Mouse (Mus musculus): ENCODE measurements at regions not wholly inside any gene's neighbourhood (a gene's known extent, or its start where the extent isn't known, plus 50 kb on each side); places are given as distances from the start of the nearest gene placed in this dataset.

DNA sequence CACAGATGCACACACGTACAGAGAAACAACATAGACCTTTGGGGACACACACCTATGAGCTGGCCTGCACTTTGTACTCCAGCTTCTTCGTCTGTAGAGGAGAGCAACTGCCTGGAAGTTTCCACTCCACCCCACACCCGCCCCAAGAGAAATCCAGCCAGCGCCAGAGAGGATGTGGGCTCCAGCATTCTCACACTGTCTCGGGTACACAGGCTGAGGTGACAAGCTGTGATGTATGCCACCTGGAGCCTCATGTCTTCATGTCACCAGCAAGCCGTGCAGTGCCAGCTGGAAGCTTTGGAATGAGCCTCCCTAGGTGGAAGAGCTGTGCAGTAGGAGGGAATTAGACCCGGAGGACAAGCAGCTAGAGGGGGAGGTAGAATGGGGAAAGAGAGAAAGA lies 208.3 kb upstream of the Kazn start:
- TF ChIP-seq ZNF384 (IDR thresholded peaks at IDR 0.05; ENCODE audit: low read depth, low read length), result no peak
- TF ChIP-seq MEF2A (IDR thresholded peaks at IDR 0.05; ENCODE audit: borderline replicate concordance, low read depth, low read length), result no peak
- no peak for TF ChIP-seq NELFE (IDR thresholded peaks at IDR 0.05; ENCODE audit: low read depth, low read length)
- TF ChIP-seq POLR2A (IDR thresholded peaks at IDR 0.05; ENCODE audit: low read depth, low read length), result no peak
- TF ChIP-seq TCF12 (IDR thresholded peaks at IDR 0.05; ENCODE audit: low read depth, low read length), result no peak
- no peak for TF ChIP-seq UBTF (IDR thresholded peaks at IDR 0.05; ENCODE audit: low read depth, low read length)
- TF ChIP-seq CTCF (conservative IDR thresholded peaks at IDR 0.05 in 1 of 2, IDR thresholded peaks at IDR 0.05 in 1 of 2; ENCODE audit: low read depth in 2 of 2, low read length in 2 of 2), result no peak
- no peak for TF ChIP-seq IRF4 (IDR thresholded peaks at IDR 0.05; ENCODE audit: low read depth, low read length)
- TF ChIP-seq MYC (IDR thresholded peaks at IDR 0.05; ENCODE audit: low read depth, low read length), result no peak
- no peak for TF ChIP-seq JUN (IDR thresholded peaks at IDR 0.05; ENCODE audit: insufficient read depth, low read depth, low read length)

Data from CH12.LX (cell line).